Mouse (Mus musculus) small intestine, adult 2 months (tissue): ENCODE results near the gene Dnajc4.

Experiments used
- CTCF ChIP-seq: fragments of 200-500 bp; IDR thresholded peaks from 2 replicates; pipeline ENCODE4 v1.5.1; 2012; ENCODE audit warnings: low read depth, mild to moderate bottlenecking, control low read depth, inconsistent platforms, low read length, moderate library complexity, mixed read lengths; ENCODE audit not compliant: insufficient replicate concordance, insufficient read length; ENCODE audit errors: extremely low read depth
- POLR2A ChIP-seq: fragments of 200-500 bp; IDR thresholded peaks from 2 replicates; pipeline ENCODE4 v1.6.1; 2012; ENCODE audit warnings: low read depth, mild to moderate bottlenecking, control low read depth, inconsistent platforms, low read length, moderate library complexity

DNA sequence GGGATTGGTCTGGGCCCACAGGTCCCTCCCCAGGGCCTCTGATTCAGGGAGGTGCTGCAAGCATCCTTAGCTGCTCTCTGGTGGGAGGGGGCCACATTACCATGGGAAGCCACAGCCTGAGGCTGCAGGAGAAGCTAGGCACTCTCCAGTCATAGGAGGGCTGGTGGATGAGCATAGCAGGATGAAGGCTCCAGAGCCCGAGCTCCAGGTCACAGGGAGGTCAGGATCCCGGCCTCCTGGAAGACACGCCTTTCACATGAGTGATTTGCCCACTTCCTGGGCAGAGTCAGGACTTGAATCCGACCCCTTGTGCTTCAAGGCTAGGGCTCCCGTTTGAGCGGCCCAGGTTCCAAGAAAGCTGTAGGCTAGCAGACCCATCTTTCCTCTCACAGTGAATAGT is 20.7 kb downstream of the Dnajc4 start:
- no peak for TF ChIP-seq CTCF
- no peak for TF ChIP-seq POLR2A
